In genomic region chr5:88722213-88722600, GRCm38 (mm10) we compare ENCODE assay signal across 8 mouse cellular contexts. TPM values are rescaled to one million over a fixed set of nuclear protein-coding genes. Genes with fewer than 3 reads are reported as not detected.
DNase-seq lines count a peak whose midpoint lies in the region; ATAC-seq and TF ChIP-seq lines count a peak whose summit lies in the region.

No protein-coding gene starts in this region.

- DNase-seq in adrenal gland, adult 18-20 months (ENCODE audit: low spot score in 2 of 2): peak; percentile 12 to 32
- no peak for DNase-seq in adrenal gland, postnatal 4 days (ENCODE audit: low spot score in 2 of 2)
- DNase-seq in cerebellum, postnatal 25 days: peak; percentile 72 to 83
- DNase-seq in hindbrain, embryonic 10.5 days (ENCODE audit: low spot score): no peak
- DNase-seq in Muller cell, postnatal 12 days (ENCODE audit: inconsistent ontology term): no peak

- no peak for TF ChIP-seq CTCF in C2C12 (IDR thresholded peaks at IDR 0.05; ENCODE audit: control insufficient read depth, insufficient read depth, insufficient read length)

- ATAC-seq in limb, embryonic 12.5 days (ENCODE audit: insufficient number of reproducible peaks, insufficient read depth, low FRiP score, low TSS enrichment, low read depth): no peak

- H3K27me3 ChIP-seq in C2C12 (ENCODE audit: control insufficient read depth, insufficient read depth, insufficient read length) (no peaks in the 10 kb centered on the region), myocyte (ENCODE audit: control insufficient read depth, insufficient read depth, insufficient read length) (no peaks in the 10 kb centered on the region)
- H3K27me3 ChIP-seq in hindbrain, embryonic 10.5 days (ENCODE audit: insufficient read depth, poor library complexity, severe bottlenecking): no peaks in the 10 kb centered on the region
- H3K27me3 ChIP-seq in limb, embryonic 12.5 days: no peaks in the 10 kb centered on the region

- TF ChIP-seq POLR2A in myocyte (IDR thresholded peaks at IDR 0.05; ENCODE audit: insufficient read length, low read depth): no peak

- H3K79me3 ChIP-seq in C2C12 (ENCODE audit: low read depth): peaks cover 49% of the 10 kb centered on the region

- H3K36me3 ChIP-seq in C2C12 (ENCODE audit: control insufficient read depth, insufficient read depth): peaks cover 3% of the 10 kb centered on the region
- peaks cover 8% of the 10 kb centered on the region; the same call in 1 of the 2 replicates for H3K36me3 ChIP-seq in hindbrain, embryonic 10.5 days
- no peaks in the 10 kb centered on the region for H3K36me3 ChIP-seq in limb, embryonic 12.5 days
- no peaks in the 10 kb centered on the region for H3K36me3 ChIP-seq in myocyte (ENCODE audit: control insufficient read depth, insufficient read depth)

- H3K4me2 ChIP-seq in limb, embryonic 12.5 days: peak overlapping the region; percentile 98
- peak overlapping the region; percentile 94 for H3K4me2 ChIP-seq in myocyte (ENCODE audit: low read depth)

- H3K4me3 ChIP-seq in C2C12 (ENCODE audit: insufficient read depth, poor library complexity, severe bottlenecking) (peak overlapping the region; percentile 86), myocyte (peak overlapping the region; percentile 79)
- peak overlapping the region; percentile 77 for H3K4me3 ChIP-seq in hindbrain, embryonic 10.5 days
- H3K4me3 ChIP-seq in limb, embryonic 12.5 days (replicated peaks): peak overlapping the region; percentile 99

- H3K4me1 ChIP-seq in hindbrain, embryonic 10.5 days (replicated peaks): peaks cover 23% of the 10 kb centered on the region
- H3K4me1 ChIP-seq in limb, embryonic 12.5 days (replicated peaks): peaks cover 23% of the 10 kb centered on the region

- H3ac ChIP-seq in C2C12 (ENCODE audit: control insufficient read depth, insufficient read length, low read depth) (peak overlapping the region; percentile 99), myocyte (ENCODE audit: control insufficient read depth, insufficient read length) (peak overlapping the region; percentile 99)

- H3K9me3 ChIP-seq in hindbrain, embryonic 10.5 days: no peaks in the 10 kb centered on the region
- H3K9me3 ChIP-seq in limb, embryonic 12.5 days: no peaks in the 10 kb centered on the region

- 57% methylated on average over 4 of the region's 4 CpGs for WGBS in hindbrain, embryonic 10.5 days
- 29% methylated on average over 4 of the region's 4 CpGs for WGBS in limb, embryonic 12.5 days

- H3K79me2 ChIP-seq in C2C12 (ENCODE audit: control insufficient read depth, insufficient read depth) (peaks cover 65% of the 10 kb centered on the region), myocyte (ENCODE audit: control insufficient read depth, insufficient read depth) (peaks cover 63% of the 10 kb centered on the region)

- H3K27ac ChIP-seq in hindbrain, embryonic 10.5 days: peak overlapping the region; percentile 96
- no peak overlapping the region for H3K27ac ChIP-seq in limb, embryonic 12.5 days

- H3K9ac ChIP-seq in limb, embryonic 12.5 days (replicated peaks): peak overlapping the region; percentile 95

TF ChIP-seq in C2C12, 6 proteins besides CTCF, POLR2A, EP300 and RAD21:
- no peak for TF ChIP-seq USF1 (IDR thresholded peaks at IDR 0.05; ENCODE audit: low read depth)
- no peak for TF ChIP-seq CEBPB (IDR thresholded peaks at IDR 0.05; ENCODE audit: low read depth)
- no peak for TF ChIP-seq FOSL1 (IDR thresholded peaks at IDR 0.05; ENCODE audit: insufficient read depth, low read length, poor library complexity, severe bottlenecking)
- TF ChIP-seq MYOD1 (IDR thresholded peaks at IDR 0.05; ENCODE audit: control insufficient read depth, insufficient read length, low read depth): no peak

TF ChIP-seq in myocyte, 11 proteins besides CTCF, POLR2A, EP300 and RAD21:
- TF ChIP-seq POLR2AphosphoS2 (IDR thresholded peaks at IDR 0.05; ENCODE audit: insufficient read length, low read depth) (no peak), USF1 (IDR thresholded peaks at IDR 0.05; ENCODE audit: low read depth) (no peak), E2F4 (IDR thresholded peaks at IDR 0.05; ENCODE audit: insufficient read depth) (no peak), MAX (IDR thresholded peaks at IDR 0.05; ENCODE audit: low read depth) (no peak), MYOD1 (IDR thresholded peaks at IDR 0.05; ENCODE audit: control insufficient read depth in 1 of 3, insufficient read length in 2 of 3, low read depth in 2 of 3) (no peak), TCF12 (IDR thresholded peaks at IDR 0.05; ENCODE audit: insufficient read depth, poor library complexity, severe bottlenecking) (no peak), REST (IDR thresholded peaks at IDR 0.05; ENCODE audit: insufficient read depth, insufficient read length) (no peak), TCF3 (IDR thresholded peaks at IDR 0.05; ENCODE audit: insufficient read length, low read depth) (no peak), CEBPB (IDR thresholded peaks at IDR 0.05; ENCODE audit: insufficient read depth, poor library complexity, severe bottlenecking) (no peak), SRF (IDR thresholded peaks at IDR 0.05; ENCODE audit: control insufficient read depth, insufficient read length, low read depth) (no peak), MYOG (IDR thresholded peaks at IDR 0.05; ENCODE audit: control insufficient read depth in 1 of 3, insufficient read depth in 1 of 3, insufficient read length in 2 of 3, low read depth in 2 of 3) (no peak)
TF ChIP-seq in myocyte: peak in this region for 0.

RNA-seq across cellular contexts. Expression of gene Mob1b, which starts 1.6 kb away (rescaled TPM):
- total RNA-seq in adrenal gland, adult 18-20 months (2021): 10 to 100 TPM; 33.9 to 41.5 TPM
- total RNA-seq in adrenal gland, postnatal 4 days (2021): 10 to 100 TPM; 42.6 to 44.1 TPM
- polyA plus RNA-seq in C2C12 (2012; fragmentation: generic; extraction: Trizol): 5.5 TPM
- 10.8 TPM in 2 replicates for polyA plus RNA-seq in hindbrain, embryonic 10.5 days (2016; fragmentation: Nextera tagmentation; extraction: Ambion mirVana)
- 11.8 and 12.9 TPM in 2 replicates for polyA plus RNA-seq in limb, embryonic 12.5 days (2016; fragmentation: Nextera tagmentation; extraction: Ambion mirVana)
- 4.6 TPM for polyA plus RNA-seq in myocyte (2012; fragmentation: generic; extraction: Trizol)

RNA-seq across cellular contexts. Expression of gene Dck, which starts 42.6 kb away (rescaled TPM):
- total RNA-seq in adrenal gland, adult 18-20 months (2021): 1 to 10 TPM; 2.8 to 3.4 TPM
- 10 to 100 TPM; 11.9 to 15.7 TPM for total RNA-seq in adrenal gland, postnatal 4 days (2021)
- 14.1 TPM for polyA plus RNA-seq in C2C12 (2012; fragmentation: generic; extraction: Trizol)
- 93.0 and 103 TPM in 2 replicates for polyA plus RNA-seq in hindbrain, embryonic 10.5 days (2016; fragmentation: Nextera tagmentation; extraction: Ambion mirVana)
- polyA plus RNA-seq in limb, embryonic 12.5 days (2016; fragmentation: Nextera tagmentation; extraction: Ambion mirVana): 70.1 and 72.6 TPM in 2 replicates
- 4.2 TPM for polyA plus RNA-seq in myocyte (2012; fragmentation: generic; extraction: Trizol)

RNA-seq across cellular contexts. Expression of gene Grsf1, which starts 46.2 kb away (rescaled TPM):
- total RNA-seq in adrenal gland, adult 18-20 months (2021): 100 to 1,000 TPM; 120 to 143 TPM
- 100 to 1,000 TPM; 141 to 146 TPM for total RNA-seq in adrenal gland, postnatal 4 days (2021)
- 30.2 TPM for polyA plus RNA-seq in C2C12 (2012; fragmentation: generic; extraction: Trizol)
- 76.0 and 81.2 TPM in 2 replicates for polyA plus RNA-seq in hindbrain, embryonic 10.5 days (2016; fragmentation: Nextera tagmentation; extraction: Ambion mirVana)
- polyA plus RNA-seq in limb, embryonic 12.5 days (2016; fragmentation: Nextera tagmentation; extraction: Ambion mirVana): 67.6 and 71.5 TPM in 2 replicates
- 29.5 TPM for polyA plus RNA-seq in myocyte (2012; fragmentation: generic; extraction: Trizol)

Comparison
In these comparisons a context has a peak if more than half of its experiments do, and no peak if none do; other contexts are left out.
1. DNase-seq: peak in adrenal gland, adult 18-20 months (2 of 2) and cerebellum, postnatal 25 days (2 of 2); none in adrenal gland, postnatal 4 days (0 of 2), hindbrain, embryonic 10.5 days (single experiment) and Muller cell, postnatal 12 days (single experiment).
2. Peak in every context shown above with its lines, with median percentiles within 50 percentile points of each other: H3K4me3 ChIP-seq.